Mouse (Mus musculus) brain, embryonic 14.5 days (tissue): ENCODE results near the gene Zfp738.

Experiments
- CTCF ChIP-seq: fragments of 200-500 bp; IDR thresholded peaks from 2 replicates; pipeline ENCODE4 v1.5.1; 2012; ENCODE audit warnings: inconsistent platforms, mild to moderate bottlenecking, moderate library complexity, borderline replicate concordance; ENCODE audit not compliant: insufficient read depth, insufficient read length; ENCODE audit errors: extremely low read depth
- POLR2A ChIP-seq: fragments of 200-500 bp; IDR thresholded peaks from 2 replicates; pipeline ENCODE4 v1.6.1; 2012; ENCODE audit warnings: mild to moderate bottlenecking, inconsistent platforms, borderline replicate concordance; ENCODE audit not compliant: poor library complexity, insufficient read depth, insufficient read length, severe bottlenecking; ENCODE audit errors: extremely low read depth

- no peak for TF ChIP-seq CTCF
- TF ChIP-seq POLR2A, result no peak
Measured at GRCm38 (mm10) chr13:67652496-67652895, 34.4 kb downstream of the Zfp738 start.
